Mouse (Mus musculus) hindbrain, embryonic 15.5 days (tissue): ENCODE results near the gene Fam92a. TPM values are rescaled to one million over a fixed set of nuclear protein-coding genes. Genes with fewer than 3 reads are reported as not detected.
"Not testable (repeated sequence)": the region's sequence is repeated elsewhere in the genome, so short reads cannot be mapped to it uniquely, and the experiment has no call there.

ENCODE experiments used
- ATAC-seq: fragments of 200-750 bp; cut with Nextera tagmentation; 2 replicates; pipeline ENCODE4 v1.8.0; 2017; ENCODE audit warnings: low read depth, moderate number of reproducible peaks, moderate TSS enrichment; ENCODE audit not compliant: low FRiP score
- H3K27ac ChIP-seq: fragments of 300-500 bp; sonication (generic); replicated peaks from 2 replicates; pipeline ENCODE4 v1.5.1; 2015; ENCODE audit warnings: mild to moderate bottlenecking, inconsistent platforms
- H3K27me3 ChIP-seq: fragments of 300-500 bp; sonication (generic); 2 replicates; pipeline ENCODE4 v1.6.1; 2015; ENCODE audit warnings: control low read depth, inconsistent platforms
- H3K36me3 ChIP-seq: fragments of 300-500 bp; sonication (generic); 2 replicates; pipeline ENCODE4 v1.6.1; 2015; ENCODE audit warnings: control low read depth, inconsistent platforms
- H3K4me1 ChIP-seq: fragments of 300-500 bp; sonication (generic); replicated peaks from 2 replicates; pipeline ENCODE4 v1.6.1; 2015; ENCODE audit warnings: control low read depth, inconsistent platforms
- H3K4me2 ChIP-seq: fragments of 300-500 bp; sonication (generic); 2 replicates; pipeline ENCODE4 v1.6.1; 2015; ENCODE audit warnings: moderate library complexity, mild to moderate bottlenecking, inconsistent platforms
- H3K4me3 ChIP-seq: fragments of 300-500 bp; sonication (generic); 2 replicates; pipeline ENCODE4 v1.5.1; 2015; ENCODE audit warnings: mild to moderate bottlenecking, inconsistent platforms
- H3K9ac ChIP-seq: fragments of 300-500 bp; sonication (generic); 2 replicates; pipeline ENCODE4 v1.6.1; 2015; ENCODE audit warnings: inconsistent platforms
- H3K9me3 ChIP-seq: fragments of 300-500 bp; sonication (generic); 2 replicates; pipeline ENCODE4 v1.6.1; 2016; ENCODE audit warnings: control low read depth, inconsistent platforms
- WGBS: fragments of 180-500 bp; shearing (Covaris S2); methylation state at CpG from one replicate; pipeline ENCODE4 v1.1.7; 2015; 5-methylcytosine and 5-hydroxymethylcytosine counted together
- polyA plus RNA-seq: library from polyadenylated mRNA; unstranded; fragments of >200 nt; fragmentation: Nextera tagmentation; extraction: Ambion mirVana; gene quantifications from 2 replicates; pipeline ENCODE4 v1.2.1, GENCODE M21; 2015

The Fam92a gene
- polyA plus RNA-seq: 93.4 and 94.0 TPM in 2 replicates

GRCm38 (mm10) chr4:12171318-12172091, at the start of gene Fam92a:
Fam92a (minus strand) TSS chr4:12172015.
- peak within 1 kb of the TSS; percentile 85 for H3K4me3 ChIP-seq
- peaks cover 13% of the 10 kb centered on the region for H3K36me3 ChIP-seq
- under 1% methylated on average over 67 of the region's 74 CpGs for WGBS
- no peaks in the 10 kb centered on the region for H3K9me3 ChIP-seq
- peaks cover 11% of the 10 kb centered on the region for H3K4me1 ChIP-seq
- H3K4me2 ChIP-seq: peak within 1 kb of the TSS; percentile 73
- peak; percentile 95 for ATAC-seq
- peak within 1 kb of the TSS; percentile 93 for H3K27ac ChIP-seq
- peak within 1 kb of the TSS; percentile 98 for H3K9ac ChIP-seq
- H3K27me3 ChIP-seq: no peaks in the 10 kb centered on the region

- H3K4me1 ChIP-seq: no peaks in the 10 kb centered on the region
- H3K27ac ChIP-seq: no peak overlapping the region
- H3K4me2 ChIP-seq: no peak overlapping the region
- no peak overlapping the region for H3K9ac ChIP-seq
- H3K36me3 ChIP-seq: no peaks in the 10 kb centered on the region
- H3K9me3 ChIP-seq: no peaks in the 10 kb centered on the region
- no peak overlapping the region for H3K4me3 ChIP-seq
- peak; percentile 54; the same call in 1 of the 2 replicates for ATAC-seq
- 77% methylated on average over 10 of the region's 10 CpGs for WGBS
- H3K27me3 ChIP-seq: no peaks in the 10 kb centered on the region
These were observed 7.2 kb upstream of the Fam92a start for GRCm38 (mm10) chr4:12178992-12179391.

- Histone ChIP-seq H3K9me3 (no peaks in the 10 kb centered on the region), H3K27me3 (no peaks in the 10 kb centered on the region), H3K4me3 (peak overlapping the region; percentile 85), H3K9ac (peak overlapping the region; percentile 98), H3K36me3 (peaks cover 19% of the 10 kb centered on the region), H3K4me1 (peaks cover 11% of the 10 kb centered on the region), H3K4me2 (peak overlapping the region; percentile 73), H3K27ac (peak overlapping the region; percentile 93)
- ATAC-seq: no peak
- 11% methylated on average over 9 of the region's 9 CpGs for WGBS
These were observed 863 bp downstream of the Fam92a start for GRCm38 (mm10) chr4:12170986-12171317.

- H3K27me3 ChIP-seq: no peaks in the 10 kb centered on the region
- H3K36me3 ChIP-seq: peaks cover 27% of the 10 kb centered on the region
- H3K4me3 ChIP-seq: no peak overlapping the region
- H3K27ac ChIP-seq: no peak overlapping the region
- no peaks in the 10 kb centered on the region for H3K4me1 ChIP-seq
- ATAC-seq: no peak
- H3K4me2 ChIP-seq: no peak overlapping the region
- H3K9me3 ChIP-seq: no peaks in the 10 kb centered on the region
- H3K9ac ChIP-seq: no peak overlapping the region
These were observed 24.2 kb downstream of the Fam92a start for GRCm38 (mm10) chr4:12147660-12148059.

- ATAC-seq, H3K36me3 ChIP-seq, H3K4me3 ChIP-seq, H3K27ac ChIP-seq, H3K27me3 ChIP-seq, H3K4me1 ChIP-seq, H3K9me3 ChIP-seq, H3K9ac ChIP-seq: not testable (repeated sequence)
- H3K4me2 ChIP-seq: peak overlapping the region; percentile 40
- WGBS: 90% methylated on average over 7 of the region's 7 CpGs
These were observed 30.3 kb downstream of the Fam92a start for GRCm38 (mm10) chr4:12141516-12141915.

GRCm38 (mm10) chr4:12140592-12141062, 31.2 kb downstream of the Fam92a start:
- WGBS: 3% methylated on average over 24 of the region's 40 CpGs
- not testable (repeated sequence) for H3K36me3 ChIP-seq, H3K9me3 ChIP-seq, H3K27me3 ChIP-seq, H3K4me1 ChIP-seq
- peak overlapping the region; percentile 49 for H3K4me3 ChIP-seq
- peak; percentile 84 for ATAC-seq
- peak overlapping the region; percentile 63 for H3K27ac ChIP-seq
- H3K4me2 ChIP-seq: peak overlapping the region; percentile 50
- H3K9ac ChIP-seq: peak overlapping the region; percentile 48

- H3K27ac ChIP-seq: peak within 1 kb of the TSS; percentile 83
- peak within 1 kb of the TSS; percentile 49 for H3K4me3 ChIP-seq
- peak within 1 kb of the TSS; percentile 48 for H3K9ac ChIP-seq
- H3K27me3 ChIP-seq, H3K36me3 ChIP-seq, H3K9me3 ChIP-seq, H3K4me1 ChIP-seq: not testable (repeated sequence)
- peak within 1 kb of the TSS; percentile 55 for H3K4me2 ChIP-seq
- ATAC-seq: peak; percentile 100
- under 1% methylated on average over 20 of the region's 32 CpGs for WGBS
These were observed 31.7 kb downstream of the Fam92a start, which contains the start of gene Rbm12b1 for GRCm38 (mm10) chr4:12140141-12140567. Rbm12b1 (plus strand) TSS chr4:12140264.

Other genes starting within 250 kb of the Fam92a start
- gene Gm10604, start 190.8 kb downstream of the Fam92a start, polyA plus RNA-seq: 0.14 and 0.37 TPM in 2 replicates
- gene Rbm12b2, start 82.6 kb downstream of the Fam92a start, polyA plus RNA-seq: 12.3 and 13.0 TPM in 2 replicates
- gene Rbm12b1, start 31.8 kb downstream of the Fam92a start, polyA plus RNA-seq: 7.6 and 8.5 TPM in 2 replicates